Mouse (Mus musculus) small intestine, adult 2 months (tissue): ENCODE data around the gene Plekhm3.

Experiments used
- CTCF ChIP-seq: fragments of 200-500 bp; IDR thresholded peaks from 2 replicates; pipeline ENCODE4 v1.5.1; 2012; ENCODE audit warnings: low read depth, mild to moderate bottlenecking, control low read depth, inconsistent platforms, low read length, moderate library complexity, mixed read lengths; ENCODE audit not compliant: insufficient replicate concordance, insufficient read length; ENCODE audit errors: extremely low read depth
- POLR2A ChIP-seq: fragments of 200-500 bp; IDR thresholded peaks from 2 replicates; pipeline ENCODE4 v1.6.1; 2012; ENCODE audit warnings: low read depth, mild to moderate bottlenecking, control low read depth, inconsistent platforms, low read length, moderate library complexity

DNA sequence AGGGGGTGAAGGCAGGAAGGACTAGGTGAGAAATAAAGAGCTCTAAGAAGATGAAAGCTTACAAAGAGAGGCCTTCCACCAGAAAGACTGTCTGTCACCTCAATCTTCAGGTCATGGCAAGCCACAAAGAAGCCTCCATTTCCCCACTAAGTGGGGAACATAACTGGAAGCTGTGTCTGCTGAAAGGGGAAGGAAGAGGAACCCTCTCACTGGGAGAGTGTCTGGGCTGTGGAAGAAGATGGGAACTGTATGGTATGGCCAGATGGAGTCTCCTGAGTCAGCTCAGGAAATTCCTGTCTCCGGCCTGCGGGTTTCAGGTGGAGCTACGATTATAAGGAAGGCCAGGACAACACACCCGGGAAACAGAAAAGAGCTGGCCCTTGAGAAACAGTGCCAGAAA lies 88.9 kb downstream of the Plekhm3 start:
- TF ChIP-seq CTCF: no peak
- no peak for TF ChIP-seq POLR2A
